Mouse (Mus musculus): ENCODE results near the gene Foxp4. TPM values are rescaled to one million over a fixed set of nuclear protein-coding genes. Genes with fewer than 3 reads are reported as not detected.
"Not testable (repeated sequence)": the region's sequence is repeated elsewhere in the genome, so short reads cannot be mapped to it uniquely, and the experiment has no call there.

Gene Foxp4
- total RNA-seq, 2 experiments from 2014 or later: 12.2 to 13.6 TPM

DNA sequence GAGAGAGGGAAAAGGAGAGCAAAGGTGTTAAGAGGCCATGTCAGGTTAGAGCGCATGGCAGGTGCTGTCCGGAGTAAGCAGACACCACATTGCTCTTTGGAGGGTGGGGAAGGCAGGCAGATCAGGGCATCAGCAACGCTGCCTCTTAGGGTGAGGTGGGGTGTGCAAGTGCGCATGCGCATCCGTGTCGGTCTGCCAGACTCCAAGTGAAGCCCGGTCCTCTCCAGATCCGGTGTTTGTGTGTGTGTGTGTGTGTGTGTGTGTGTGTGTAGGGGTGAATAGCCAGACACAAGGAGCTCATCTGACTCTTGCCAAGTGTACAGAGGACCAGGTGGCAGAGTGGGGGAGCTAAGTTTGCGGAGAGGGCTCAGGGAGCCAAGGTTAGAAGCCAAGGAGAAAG, 58.4 kb downstream of the Foxp4 start:
- DNase-seq: no peak
- intact Hi-C loops (cut with DNase I): no loop called here

DNA sequence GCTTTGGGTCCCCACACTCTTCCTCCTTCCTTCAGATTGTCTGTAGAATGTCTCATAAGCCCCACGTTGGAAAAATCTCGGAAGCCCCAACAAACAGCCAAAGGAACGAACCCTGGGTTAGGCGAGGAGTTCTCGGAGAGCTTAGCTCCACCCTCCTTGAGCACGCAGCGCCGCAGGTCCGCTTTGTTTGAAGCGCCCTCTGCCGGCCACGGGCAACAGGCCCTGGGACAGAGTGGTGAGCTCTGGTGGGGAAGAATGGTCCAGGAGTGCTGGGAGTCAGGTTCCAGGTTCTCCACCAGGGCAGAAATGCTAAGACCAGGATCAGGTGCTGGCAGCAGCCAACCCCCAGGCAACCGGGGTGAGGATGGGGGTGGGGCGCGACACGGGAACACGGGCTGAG, 59.9 kb downstream of the Foxp4 start:
- intact Hi-C loops (cut with DNase I): loop anchor here (1.0 kb wide), 1 partner anchor 71 kb away; no protein-coding TSS in a partner anchor
- peak; percentile 92 to 97 for DNase-seq

GRCm38 (mm10) chr17:47863437-47863836, 61.0 kb downstream of the Foxp4 start:
- intact Hi-C loops (cut with DNase I): no loop called here
- no peak for DNase-seq

- intact Hi-C loops (cut with DNase I): no loop called here
- DNase-seq: no peak
Measured at GRCm38 (mm10) chr17:47863023-47863422, 61.4 kb downstream of the Foxp4 start.

DNA sequence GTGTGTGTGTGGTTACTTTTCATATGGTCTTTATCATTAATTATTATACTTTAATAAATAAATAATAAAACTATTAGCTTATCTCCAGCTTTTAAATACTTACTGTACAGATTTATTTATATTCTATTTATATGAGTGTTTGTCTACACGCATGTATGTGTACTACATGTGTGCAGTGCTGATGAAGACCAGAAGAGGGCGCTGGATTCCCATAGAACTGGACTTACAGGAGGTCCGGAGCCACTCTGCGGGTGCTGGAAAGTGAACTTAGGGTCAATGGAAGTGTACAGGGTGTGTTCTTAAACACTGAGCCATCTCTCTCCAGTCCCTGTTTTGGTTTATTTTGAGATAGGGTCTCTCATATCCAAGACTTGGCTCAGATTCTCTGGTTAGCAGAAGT, 68.9 kb downstream of the Foxp4 start:
- intact Hi-C loops (cut with DNase I): no loop called here
- DNase-seq: no peak

GRCm38 (mm10) chr17:47854908-47855307, 69.5 kb downstream of the Foxp4 start:
- intact Hi-C loops (cut with DNase I): no loop called here
- DNase-seq: no peak

GRCm38 (mm10) chr17:47853760-47854159, 70.7 kb downstream of the Foxp4 start:
- DNase-seq: no peak
- intact Hi-C loops (cut with DNase I): no loop called here

DNA sequence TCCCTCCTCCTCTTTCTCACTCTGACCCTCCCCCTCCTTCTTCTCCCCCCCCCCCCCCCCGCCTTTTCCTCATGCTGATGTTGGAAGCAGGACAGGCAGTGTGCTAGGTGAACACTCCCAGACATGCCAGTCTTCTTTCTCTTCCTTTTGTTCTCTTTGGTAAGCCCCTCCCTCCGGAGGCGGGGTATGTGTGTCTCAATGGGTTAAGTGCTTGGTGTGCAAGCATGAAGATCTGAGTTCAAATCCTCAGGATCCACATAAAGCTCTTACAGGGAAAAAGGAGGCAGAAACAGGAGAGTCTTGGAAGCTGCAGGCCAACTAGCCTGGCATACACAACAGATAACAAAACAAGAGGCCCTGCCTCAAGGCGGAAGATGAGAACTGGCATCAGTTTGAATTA, 71.1 kb downstream of the Foxp4 start:
- intact Hi-C loops (cut with DNase I): no loop called here
- DNase-seq: no peak

- intact Hi-C loops (cut with DNase I); DNase-seq: not testable (repeated sequence)
Measured at GRCm38 (mm10) chr17:47851798-47852360, 72.6 kb downstream of the Foxp4 start.

- intact Hi-C loops (cut with DNase I): no loop called here
Measured at GRCm38 (mm10) chr17:47850639-47851314, 73.7 kb downstream of the Foxp4 start.

DNA sequence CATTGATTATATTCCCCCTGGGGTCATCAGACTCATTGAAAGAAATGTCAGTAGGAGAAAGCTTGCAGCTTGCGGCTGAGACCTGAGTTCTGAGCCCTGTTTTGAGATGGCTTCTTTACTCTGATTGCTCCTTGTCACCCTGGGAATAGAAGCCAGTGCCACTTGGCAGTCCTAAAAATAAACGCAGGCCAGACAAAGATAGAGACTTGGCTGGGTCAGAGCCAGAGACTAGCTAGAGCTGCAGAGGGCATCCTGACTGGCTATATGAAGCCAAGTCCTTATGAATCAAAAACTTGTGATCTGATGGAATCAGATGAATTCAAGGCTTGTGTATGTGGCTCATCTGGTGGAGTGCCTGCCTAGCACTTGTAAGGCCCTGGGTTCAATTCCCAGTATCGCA, 74.4 kb downstream of the Foxp4 start:
- DNase-seq: peak; percentile 44 to 70
- intact Hi-C loops (cut with DNase I): no loop called here

More at GRCm38 (mm10) chr17:47850639-47851314, 73.7 kb downstream of the Foxp4 start:
- DNase-seq: no peak

DNA sequence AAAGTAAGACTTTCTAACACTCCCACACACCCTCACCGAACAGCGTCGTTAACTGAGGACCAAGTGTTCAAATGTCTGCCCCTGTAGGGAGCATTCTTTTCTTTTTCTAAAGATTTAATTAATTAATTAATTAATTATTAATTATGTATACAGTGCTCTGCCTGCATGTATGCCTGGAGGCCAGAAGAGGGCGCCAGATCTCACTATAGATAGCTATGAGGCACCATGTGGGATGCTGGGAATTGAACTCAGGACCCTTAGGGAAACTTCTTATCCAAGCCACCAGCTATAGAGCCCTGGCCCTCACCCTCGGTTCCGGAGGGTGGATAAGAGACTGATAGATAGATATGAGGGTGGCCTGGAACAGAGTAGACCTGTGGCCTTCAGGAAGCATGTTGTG, 76.5 kb downstream of the Foxp4 start:
- intact Hi-C loops (cut with DNase I): no loop called here

GRCm38 (mm10) chr17:47845609-47846008, 78.8 kb downstream of the Foxp4 start:
- intact Hi-C loops (cut with DNase I): no loop called here
- no peak for DNase-seq

More for the DNA sequence above, 76.5 kb downstream of the Foxp4 start:
- DNase-seq: no peak

- intact Hi-C loops (cut with DNase I): no loop called here
- DNase-seq: no peak
Measured at GRCm38 (mm10) chr17:47843465-47843864, 81.0 kb downstream of the Foxp4 start.

DNA sequence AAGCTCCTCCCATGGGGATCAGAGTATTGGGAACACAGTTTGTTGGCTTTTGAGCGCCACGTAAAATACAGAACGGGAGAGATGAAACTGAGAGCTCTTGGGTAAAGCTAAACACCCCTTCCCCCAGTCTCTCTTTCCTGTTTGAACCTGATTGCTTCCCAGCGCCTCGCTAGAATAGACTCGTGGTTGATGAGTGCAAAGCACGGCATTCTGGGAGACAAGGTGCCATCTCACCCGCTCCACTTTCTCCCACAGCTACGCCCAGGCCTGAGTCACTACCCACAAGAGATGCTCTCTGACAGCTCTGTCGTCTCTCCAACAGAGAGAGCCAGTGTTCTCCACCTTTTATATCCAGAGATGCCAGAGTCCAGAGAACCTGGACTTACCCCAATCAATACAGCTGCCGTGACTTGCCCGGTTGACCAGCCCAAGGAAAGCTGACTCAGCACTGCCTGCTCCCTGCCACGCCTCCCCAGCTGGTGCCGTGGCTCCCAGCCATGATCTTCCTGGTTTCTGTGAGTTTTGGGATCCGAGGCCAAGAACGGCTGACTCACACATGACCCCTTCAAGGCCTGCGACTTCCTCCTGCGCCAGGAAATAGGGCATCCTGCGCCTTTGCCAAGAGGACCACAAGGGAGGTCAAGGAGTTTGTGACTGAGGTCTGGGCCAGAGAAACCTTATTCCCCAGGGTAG, 82.4 kb downstream of the Foxp4 start:
- intact Hi-C loops (cut with DNase I): no loop called here
- peak; percentile 82 to 90 for DNase-seq

DNA sequence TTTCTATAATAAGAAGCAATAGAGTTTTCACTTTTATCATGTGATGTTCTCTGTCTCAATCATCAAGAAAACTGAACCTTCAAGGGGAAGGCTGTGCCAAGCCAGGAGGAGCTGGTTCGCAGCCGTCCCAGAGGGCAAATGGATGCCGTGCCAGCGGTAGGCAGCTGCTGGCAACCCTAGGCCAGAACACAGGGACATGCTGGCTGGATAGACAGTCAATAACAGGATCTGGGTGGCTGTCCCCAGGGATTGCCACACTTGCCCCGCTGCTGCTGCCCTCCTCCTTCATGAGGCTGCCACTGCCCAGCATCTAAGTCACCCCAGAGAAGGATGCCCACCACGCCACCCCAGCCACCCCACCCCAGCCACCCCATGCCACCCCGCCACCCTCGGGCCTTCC, 82.9 kb downstream of the Foxp4 start:
- intact Hi-C loops (cut with DNase I): no loop called here
- no peak for DNase-seq

DNA sequence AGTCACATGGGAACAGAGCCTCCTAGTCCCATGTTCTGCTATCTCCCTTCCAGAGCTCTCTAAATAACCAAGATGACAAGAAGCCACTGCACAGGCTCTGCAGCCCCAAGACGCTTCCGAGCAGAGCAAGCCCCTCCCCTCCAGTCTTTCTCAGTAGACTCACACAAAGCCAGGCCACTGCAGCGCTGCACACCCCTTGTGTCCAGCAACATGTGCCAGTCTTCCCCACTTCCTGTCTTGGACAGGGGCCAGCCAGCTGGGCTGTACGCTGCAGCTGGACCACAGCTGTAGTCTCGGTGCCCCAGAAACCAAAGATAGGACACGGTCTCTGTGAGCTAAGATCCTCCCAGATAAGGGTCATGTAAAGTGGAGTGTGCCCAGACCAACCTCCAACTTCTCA, 86.6 kb downstream of the Foxp4 start:
- intact Hi-C loops (cut with DNase I): no loop called here
- peak in 1 of 2 experiments; percentile 51 for DNase-seq

- no peak for DNase-seq
- intact Hi-C loops (cut with DNase I): no loop called here
Measured at GRCm38 (mm10) chr17:47834482-47834767, 90.0 kb downstream of the Foxp4 start, which contains the start of gene Mdfi. Mdfi (minus strand) TSS chr17:47834691.

GRCm38 (mm10) chr17:47833628-47834481, 90.6 kb downstream of the Foxp4 start:
- peak in 1 of 2 experiments; percentile 29 for DNase-seq
- intact Hi-C loops (cut with DNase I): no loop called here

DNA sequence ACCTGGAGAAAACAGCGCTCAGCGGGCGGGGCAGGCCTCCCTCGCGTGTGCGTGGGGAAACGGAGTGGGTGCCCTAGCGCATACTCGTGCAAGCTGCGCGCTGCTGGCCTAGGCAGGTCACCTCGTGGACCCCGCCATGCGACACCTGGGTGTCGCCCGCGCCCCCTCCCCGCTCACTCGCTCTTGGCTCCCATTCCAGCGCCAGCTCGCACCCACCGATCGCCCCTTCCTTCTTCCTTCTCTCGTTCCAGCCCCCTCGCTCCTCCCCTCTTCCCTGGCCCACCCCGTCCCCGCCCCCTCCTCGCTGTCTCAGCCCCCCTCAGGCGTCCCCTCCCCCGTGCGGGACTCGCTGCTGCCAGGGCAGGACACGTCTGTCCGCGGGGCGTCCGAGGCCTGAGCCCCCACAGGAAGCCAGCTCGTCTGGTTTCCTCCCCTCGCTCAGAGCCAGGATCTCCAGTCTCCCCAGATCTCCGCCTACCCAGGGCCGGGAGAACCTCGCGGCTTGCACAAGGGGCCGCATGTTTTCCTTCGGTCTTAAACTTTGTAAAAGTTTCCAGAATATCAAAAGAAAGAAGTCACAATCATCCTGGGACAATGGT, 91.3 kb downstream of the Foxp4 start:
- intact Hi-C loops (cut with DNase I): no loop called here
- peak; percentile 63 to 70 for DNase-seq
